Mouse (Mus musculus): ENCODE data around the gene Zdhhc25.

DNA sequence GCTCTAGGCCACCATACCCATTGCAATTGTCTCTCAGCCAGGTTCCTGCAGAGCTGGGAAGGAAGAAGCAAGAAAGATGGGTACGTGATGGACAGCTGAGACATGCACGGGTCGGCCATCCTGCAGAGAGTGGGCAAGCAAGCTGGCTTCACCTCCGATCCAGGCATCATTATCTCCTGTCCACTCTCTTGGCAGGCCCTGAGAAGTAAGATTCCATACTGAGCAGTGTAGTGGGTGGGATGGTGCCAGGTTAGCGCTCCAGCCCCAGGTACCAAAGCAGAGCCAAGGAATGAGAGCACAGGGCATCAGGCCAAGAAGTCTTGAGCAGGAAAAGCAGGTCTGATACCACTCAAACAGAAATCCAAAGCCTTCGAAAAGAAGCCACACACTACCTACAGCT lies 20.6 kb upstream of the Zdhhc25 start:
- TF ChIP-seq CTCF (IDR thresholded peaks at IDR 0.05; ENCODE audit: extremely low read depth, insufficient read depth, low read length): no peak
- no peak for TF ChIP-seq POLR2A (IDR thresholded peaks at IDR 0.05; ENCODE audit: extremely low read depth, insufficient read depth, low read length)
